ENCODE assay signal across 8 mouse cellular contexts in the genomic region with DNA sequence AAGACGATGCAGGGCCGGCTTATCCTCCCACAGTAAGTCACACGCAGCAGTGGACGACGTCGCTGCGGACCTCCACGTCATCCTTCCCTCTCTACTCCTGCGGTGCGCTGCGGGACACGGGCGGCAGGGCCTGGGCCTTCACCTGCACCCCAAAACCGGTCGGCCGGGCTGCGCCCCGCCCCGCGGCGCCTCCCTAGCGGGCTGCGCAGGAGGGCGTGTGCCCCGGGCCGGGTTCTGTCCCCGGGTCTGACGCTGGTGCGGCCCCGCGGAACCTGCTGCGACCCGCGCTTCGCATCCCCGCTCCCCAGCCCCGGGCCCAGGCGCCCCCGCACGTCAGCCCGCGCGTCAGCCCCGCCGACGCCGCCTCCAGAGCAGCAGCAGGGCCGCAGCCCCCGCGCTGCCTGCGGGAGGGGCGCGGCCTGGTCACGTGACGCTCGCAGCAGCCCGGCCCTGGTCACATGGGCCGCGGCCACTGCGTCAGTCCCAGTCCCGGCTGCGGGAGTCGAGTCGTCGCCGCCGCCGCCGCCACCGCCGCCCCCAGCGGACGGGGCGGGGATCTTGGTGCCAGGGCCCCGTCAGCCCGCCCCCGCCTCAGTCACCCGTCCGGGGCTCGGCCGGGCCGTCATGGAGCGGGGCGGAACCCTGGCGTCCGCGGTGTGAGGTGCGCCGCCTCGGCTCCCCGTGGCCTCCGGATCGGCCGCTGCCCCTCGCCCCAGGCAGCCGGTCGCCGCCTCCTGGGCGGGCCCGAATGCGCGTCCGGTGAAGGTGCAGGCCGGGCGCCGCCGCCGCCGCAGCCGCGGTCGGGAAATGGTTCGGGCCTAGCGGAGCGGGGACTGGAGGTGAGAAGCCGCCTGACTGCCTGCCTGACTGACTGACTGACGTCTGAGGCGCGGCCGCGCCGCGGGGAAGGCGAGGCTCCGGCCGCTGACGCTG. TPM values are rescaled to one million over a fixed set of nuclear protein-coding genes. Genes with fewer than 3 reads are reported as not detected.
DNase-seq lines count a peak whose midpoint lies in the region; ATAC-seq and TF ChIP-seq lines count a peak whose summit lies in the region.

A gene (plus strand): TSS at position 543 of the 933 bp plus-strand sequence.

- H3K4me2 ChIP-seq in embryonic facial prominence, embryonic 12.5 days (replicated peaks) = peak within 1 kb of the TSS; percentile 60
- H3K4me2 ChIP-seq in limb, embryonic 12.5 days = peak within 1 kb of the TSS; percentile 76
- peak within 1 kb of the TSS; percentile 75 for H3K4me2 ChIP-seq in midbrain, embryonic 14.5 days (ENCODE audit: low read length)

- under 1% methylated on average over 113 of the region's 127 CpGs for WGBS in embryonic facial prominence, embryonic 12.5 days
- under 1% methylated on average over 125 of the region's 127 CpGs for WGBS in kidney, adult 2 months
- WGBS in limb, embryonic 12.5 days = under 1% methylated on average over 107 of the region's 127 CpGs
- WGBS in midbrain, embryonic 14.5 days = under 1% methylated on average over 127 of the region's 127 CpGs

- TF ChIP-seq CTCF in kidney, adult 2 months (conservative IDR thresholded peaks at IDR 0.05; ENCODE audit: insufficient read depth, insufficient read length, low read depth, low read length) = no peak

- DNase-seq in 3134 (ENCODE audit: extremely low read depth, insufficient read length, low spot score) = peak; percentile 88
- DNase-seq in adrenal gland, postnatal 36 days = peak; percentile 92 to 95
- peak; percentile 88 to 94 for DNase-seq in heart, adult 18-20 months
- peak; percentile 94 for DNase-seq in kidney, adult 2 months
- DNase-seq in midbrain, embryonic 14.5 days = peak; percentile 97
- DNase-seq in spleen, adult 12 weeks (ENCODE audit: low spot score) = peak; percentile 89

- H3K9me3 ChIP-seq in embryonic facial prominence, embryonic 12.5 days = no peaks in the 10 kb centered on the region
- no peaks in the 10 kb centered on the region for H3K9me3 ChIP-seq in limb, embryonic 12.5 days
- no peaks in the 10 kb centered on the region for H3K9me3 ChIP-seq in midbrain, embryonic 14.5 days (ENCODE audit: control insufficient read depth, low read length)

- no peaks in the 10 kb centered on the region for H3K27me3 ChIP-seq in embryonic facial prominence, embryonic 12.5 days
- H3K27me3 ChIP-seq in kidney, adult 2 months (replicated peaks; ENCODE audit: control insufficient read depth, insufficient read depth, low read length) = no peaks in the 10 kb centered on the region
- no peaks in the 10 kb centered on the region for H3K27me3 ChIP-seq in limb, embryonic 12.5 days
- no peaks in the 10 kb centered on the region for H3K27me3 ChIP-seq in midbrain, embryonic 14.5 days (ENCODE audit: control insufficient read depth, insufficient read depth, low read length)

- peak; percentile 50 for TF ChIP-seq POLR2A in kidney, adult 2 months (IDR thresholded peaks at IDR 0.05; ENCODE audit: low read depth, low read length)

- H3K4me3 ChIP-seq in embryonic facial prominence, embryonic 12.5 days = peak within 1 kb of the TSS; percentile 97
- peak within 1 kb of the TSS; percentile 99 for H3K4me3 ChIP-seq in kidney, adult 2 months (ENCODE audit: insufficient read depth, low read depth, low read length)
- peak within 1 kb of the TSS; percentile 93 for H3K4me3 ChIP-seq in limb, embryonic 12.5 days (replicated peaks)
- peak within 1 kb of the TSS; percentile 99 for H3K4me3 ChIP-seq in midbrain, embryonic 14.5 days (replicated peaks; ENCODE audit: low read depth, low read length)

- peaks cover 9% of the 10 kb centered on the region for H3K4me1 ChIP-seq in embryonic facial prominence, embryonic 12.5 days
- H3K4me1 ChIP-seq in kidney, adult 2 months (ENCODE audit: control insufficient read depth, insufficient read depth, low read length) = peaks cover 2% of the 10 kb centered on the region; the same call in 1 of the 2 replicates
- H3K4me1 ChIP-seq in limb, embryonic 12.5 days (replicated peaks) = peaks cover 7% of the 10 kb centered on the region; the same call in 1 of the 2 replicates
- H3K4me1 ChIP-seq in midbrain, embryonic 14.5 days (ENCODE audit: control insufficient read depth, insufficient read depth, low read length) = peaks cover 13% of the 10 kb centered on the region

- H3K27ac ChIP-seq in embryonic facial prominence, embryonic 12.5 days = peak within 1 kb of the TSS; percentile 96
- peak within 1 kb of the TSS; percentile 95 for H3K27ac ChIP-seq in kidney, adult 2 months (ENCODE audit: insufficient read depth, low read depth, low read length)
- H3K27ac ChIP-seq in limb, embryonic 12.5 days = peak within 1 kb of the TSS; percentile 96
- peak within 1 kb of the TSS; percentile 98 for H3K27ac ChIP-seq in midbrain, embryonic 14.5 days (replicated peaks; ENCODE audit: low read depth, low read length)

- no peaks in the 10 kb centered on the region for H3K36me3 ChIP-seq in embryonic facial prominence, embryonic 12.5 days
- H3K36me3 ChIP-seq in kidney, adult 2 months (ENCODE audit: control insufficient read depth, insufficient read depth, low read length) = no peaks in the 10 kb centered on the region
- H3K36me3 ChIP-seq in limb, embryonic 12.5 days = peaks cover 9% of the 10 kb centered on the region
- H3K36me3 ChIP-seq in midbrain, embryonic 14.5 days (ENCODE audit: control insufficient read depth, insufficient read depth, low read length) = no peaks in the 10 kb centered on the region

- H3K9ac ChIP-seq in embryonic facial prominence, embryonic 12.5 days = peak within 1 kb of the TSS; percentile 98
- H3K9ac ChIP-seq in limb, embryonic 12.5 days (replicated peaks) = peak within 1 kb of the TSS; percentile 97
- H3K9ac ChIP-seq in midbrain, embryonic 14.5 days (replicated peaks; ENCODE audit: low read length) = peak within 1 kb of the TSS; percentile 98

- peak; percentile 89 for ATAC-seq in embryonic facial prominence, embryonic 12.5 days (ENCODE audit: insufficient number of reproducible peaks, insufficient read depth, low FRiP score, low TSS enrichment)
- ATAC-seq in limb, embryonic 12.5 days (ENCODE audit: insufficient number of reproducible peaks, insufficient read depth, low FRiP score, low TSS enrichment, low read depth) = peak; percentile 95
- peak; percentile 96 for ATAC-seq in midbrain, embryonic 14.5 days (ENCODE audit: low FRiP score, low TSS enrichment)

RNA-seq across cellular contexts. Expression of the gene that starts here (rescaled TPM):
- 100 to 1,000 TPM; 157 to 207 TPM for total RNA-seq in adrenal gland, postnatal 36 days (2021)
- polyA plus RNA-seq in embryonic facial prominence, embryonic 12.5 days (2016; fragmentation: Nextera tagmentation; extraction: Ambion mirVana) = 70.3 and 71.1 TPM in 2 replicates
- total RNA-seq in heart, adult 18-20 months (2021) = 10 to 100 TPM; 50.8 to 83.3 TPM
- polyA plus RNA-seq in kidney, adult 2 months (2012; rRNA removed) = 18.0 and 18.7 TPM in 2 replicates
- 61.5 and 67.4 TPM in 2 replicates for polyA plus RNA-seq in limb, embryonic 12.5 days (2016; fragmentation: Nextera tagmentation; extraction: Ambion mirVana)
- 105 and 107 TPM in 2 replicates for polyA plus RNA-seq in midbrain, embryonic 14.5 days (2014; fragmentation: Nextera tagmentation; extraction: Ambion mirVana)

Comparison
In these comparisons a context has a peak if more than half of its experiments do, and no peak if none do; other contexts are left out.
1. Peak in every context shown above with its lines: DNase-seq, ATAC-seq, H3K4me3 ChIP-seq and H3K27ac ChIP-seq.